Mouse (Mus musculus) telencephalon, adult 2 months (tissue): ENCODE measurements at regions not wholly inside any gene's neighbourhood (a gene's known extent, or its start where the extent isn't known, plus 50 kb on each side); places are given as distances from the start of the nearest gene placed in this dataset.

Experiments
- DNase-seq: peaks from one replicate; pipeline ENCODE4 v3.0.0-alpha.2; 2011; ENCODE audit warnings: low read depth, low spot score

DNA sequence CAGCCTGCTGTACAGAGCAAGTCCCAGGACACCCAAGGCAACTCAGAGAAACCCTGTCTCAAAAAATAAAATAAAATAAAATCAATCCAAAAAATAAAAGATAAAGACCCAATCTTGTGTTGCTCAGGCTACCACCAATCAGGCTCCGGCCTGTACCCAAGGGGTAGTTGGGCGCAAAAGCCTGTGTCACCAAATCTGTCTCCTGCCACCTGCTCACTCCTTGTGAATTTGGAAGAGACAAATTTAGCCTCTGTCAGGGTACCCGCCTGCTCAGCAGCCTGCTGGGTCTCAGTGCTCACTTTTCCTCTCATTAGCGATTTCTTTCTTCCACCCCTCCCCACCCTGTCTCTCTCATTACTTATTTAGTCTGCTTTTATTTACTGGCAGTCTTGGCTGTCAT lies 54.6 kb downstream of the Sox4 start:
- DNase-seq: no peak

- DNase-seq: no peak
These were observed 60.6 kb downstream of the Sox4 start for GRCm38 (mm10) chr13:28892896-28893295.

DNA sequence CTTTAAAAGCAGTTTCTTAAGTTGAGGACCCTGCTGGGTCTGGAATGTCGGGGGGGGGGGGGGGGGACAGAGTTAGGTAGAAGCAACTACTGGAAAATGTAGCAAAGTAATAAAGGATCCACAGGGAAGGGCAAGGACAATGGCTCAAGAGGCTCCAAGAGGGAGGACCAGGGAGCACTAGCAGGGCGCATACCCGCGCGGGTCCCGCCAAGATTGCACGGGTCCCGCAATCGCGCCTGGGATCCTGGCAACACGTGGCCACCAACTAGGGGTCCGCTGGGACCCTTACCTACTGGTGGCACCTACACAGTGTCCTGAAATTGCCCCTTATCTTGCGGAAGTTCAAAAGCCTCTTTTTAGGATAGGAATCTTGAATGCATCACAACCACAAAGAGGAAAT lies 66.4 kb downstream of the Sox4 start:
- no peak for DNase-seq

GRCm38 (mm10) chr13:28886691-28887090 lies 66.8 kb downstream of the Sox4 start:
- no peak for DNase-seq

DNA sequence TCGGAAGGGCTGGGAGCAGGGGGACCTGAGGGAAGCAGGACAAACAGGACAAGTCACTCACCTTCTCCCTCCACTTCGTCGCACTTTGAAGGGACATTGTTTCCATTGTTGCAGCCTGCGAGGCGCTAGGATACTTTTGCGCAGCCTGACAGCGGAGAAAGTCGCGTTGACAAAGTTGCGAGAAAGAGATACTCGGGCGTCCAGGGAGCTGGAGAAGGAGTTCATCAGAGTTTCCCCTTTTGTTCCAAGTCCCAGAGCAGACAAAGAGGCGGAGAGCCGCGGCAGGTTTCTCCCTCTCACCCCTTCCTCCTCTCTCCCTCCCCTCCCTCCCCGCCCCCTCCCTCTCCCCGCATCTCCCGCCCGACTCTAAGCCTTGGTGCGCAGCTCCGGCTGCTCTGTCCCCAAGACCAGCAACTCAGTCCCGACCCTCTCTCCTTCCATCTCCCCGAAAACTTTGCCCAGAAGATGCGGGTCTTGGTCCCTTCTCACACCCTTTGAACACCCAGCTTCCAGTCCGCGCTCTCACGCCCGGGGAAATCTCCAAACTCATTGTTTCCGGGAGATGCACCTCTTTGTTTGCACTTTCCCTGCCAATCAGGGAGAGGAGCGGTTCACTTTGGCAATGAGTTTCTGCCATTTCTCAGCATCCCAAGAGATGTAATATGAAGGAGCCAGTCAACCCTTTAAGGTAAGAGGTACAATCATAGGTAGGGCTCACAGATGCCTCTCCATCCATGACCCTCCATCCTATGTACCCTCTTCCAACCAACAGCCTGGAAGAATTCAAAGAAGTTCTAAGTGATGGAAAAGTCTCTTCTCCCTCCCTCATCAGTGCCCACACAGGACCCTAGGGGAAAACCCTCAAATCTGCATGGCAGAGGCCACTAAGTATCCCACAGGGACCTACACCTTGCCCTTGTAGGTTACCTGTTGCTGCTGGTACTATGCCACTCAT lies 68.2 kb downstream of the Sox4 start:
- DNase-seq: no peak

DNA sequence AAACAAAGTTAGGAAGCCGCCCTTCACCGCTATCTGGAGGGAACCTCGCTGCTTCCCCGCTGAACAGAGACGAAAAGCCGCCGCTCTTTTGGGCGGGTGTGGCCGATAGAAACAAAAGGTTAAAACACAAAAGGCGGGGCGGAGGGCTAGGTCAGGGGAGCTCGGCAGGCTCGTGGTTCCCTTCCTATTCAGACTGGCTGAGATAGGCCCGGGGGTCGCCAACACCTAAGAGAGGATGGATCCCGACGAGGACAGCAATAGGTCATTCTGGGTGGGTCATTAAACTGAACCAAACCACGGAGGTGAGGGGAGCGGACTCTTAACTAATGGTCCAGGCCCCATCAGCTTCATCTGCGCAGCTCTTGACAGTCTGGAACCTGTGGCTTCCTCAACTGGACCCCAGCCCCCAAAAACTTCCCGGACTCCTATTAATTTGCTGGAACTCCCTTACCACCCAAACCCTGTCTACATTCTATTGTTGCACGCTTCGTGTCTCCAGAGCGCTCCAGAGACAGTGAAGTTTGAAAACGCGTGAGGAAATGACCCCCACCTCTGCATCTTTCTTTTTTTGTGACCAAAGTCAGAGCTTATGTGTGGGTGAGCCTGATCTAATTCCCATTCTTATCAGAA lies 69.2 kb downstream of the Sox4 start:
- no peak for DNase-seq

DNA sequence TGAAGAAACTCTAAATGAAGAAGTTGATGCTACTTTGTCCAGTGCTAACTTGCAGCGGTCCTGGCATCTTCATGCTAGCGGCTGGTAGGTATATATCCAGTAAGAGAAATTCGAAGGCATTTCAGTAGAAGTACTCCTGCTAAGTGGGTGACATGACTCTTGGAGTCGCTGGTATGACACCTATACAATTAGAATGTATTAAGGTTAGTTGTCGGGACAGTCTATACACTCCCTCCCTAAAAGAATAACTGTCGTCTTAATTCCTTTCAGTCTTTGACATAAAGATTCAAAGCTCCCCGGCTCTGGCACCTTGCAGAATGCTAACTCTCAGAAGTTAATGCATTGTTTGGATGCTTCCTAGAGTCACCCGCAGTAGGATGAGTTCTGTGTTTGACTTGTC lies 70.1 kb downstream of the Sox4 start:
- no peak for DNase-seq

GRCm38 (mm10) chr13:28880888-28881287 lies 72.6 kb downstream of the Sox4 start:
- no peak for DNase-seq

DNA sequence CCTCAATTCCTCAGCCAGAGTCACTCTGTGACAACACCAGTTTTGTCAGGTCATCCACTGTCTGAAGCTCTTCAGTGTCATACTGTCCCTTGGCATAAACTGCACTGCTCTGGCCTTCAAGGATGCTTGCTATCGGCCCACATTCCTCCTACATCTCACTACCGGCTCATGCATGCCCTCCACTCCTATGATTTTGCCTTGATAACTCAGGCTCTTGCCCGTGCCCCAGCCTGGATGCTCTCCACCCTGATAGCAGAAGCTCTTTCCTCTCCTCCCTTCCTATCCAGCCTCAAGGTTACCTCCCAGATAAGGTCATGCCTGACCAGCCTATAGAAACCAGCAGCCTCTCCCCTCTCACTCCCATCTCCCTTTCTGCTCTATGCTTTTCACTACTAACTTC lies 74.8 kb downstream of the Sox4 start:
- no peak for DNase-seq

GRCm38 (mm10) chr13:28876771-28877170 lies 76.7 kb downstream of the Sox4 start:
- no peak for DNase-seq

GRCm38 (mm10) chr13:28870681-28871080 lies 82.8 kb downstream of the Sox4 start:
- no peak for DNase-seq

DNA sequence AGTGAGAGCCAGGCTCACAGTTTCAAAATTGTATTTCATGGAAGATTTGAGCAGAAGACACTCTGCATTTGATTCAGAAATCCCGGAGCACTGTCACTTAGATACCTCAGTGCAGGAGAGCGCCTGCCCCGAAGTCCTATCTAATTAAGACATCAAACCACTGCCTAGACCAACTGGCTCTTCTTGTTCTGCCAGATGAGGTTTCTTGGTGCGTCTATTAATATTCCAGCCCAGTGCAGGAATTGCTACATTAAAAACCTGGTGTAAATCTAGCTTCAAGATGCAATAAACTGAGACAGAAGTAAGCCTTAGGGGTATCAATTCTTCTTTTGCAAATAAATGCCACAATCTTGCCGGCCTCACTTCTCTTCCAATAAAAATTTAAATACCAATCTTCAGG lies 86.3 kb downstream of the Sox4 start:
- DNase-seq: no peak

GRCm38 (mm10) chr13:28866686-28867085 lies 86.8 kb downstream of the Sox4 start:
- DNase-seq: no peak

DNA sequence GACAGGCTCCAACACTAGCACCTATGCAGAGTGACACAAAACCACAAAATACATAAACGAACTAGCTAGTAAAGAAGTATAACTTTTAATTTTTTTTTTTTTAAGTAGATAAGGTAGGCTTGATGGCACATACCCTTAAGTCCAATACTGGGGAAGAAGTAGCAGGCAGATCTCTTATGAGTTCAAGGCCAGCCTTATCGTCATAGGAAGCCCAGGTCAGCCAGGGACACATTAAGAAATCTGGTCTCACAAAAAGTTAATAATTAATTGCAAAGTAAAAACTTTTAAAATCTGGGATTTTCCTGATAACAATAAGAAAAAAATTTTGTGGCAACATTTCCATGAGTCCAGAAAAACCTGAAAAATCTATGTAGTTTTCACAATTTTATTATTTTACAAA lies 92.9 kb downstream of the Sox4 start:
- DNase-seq: no peak

- DNase-seq: no peak
These were observed 93.6 kb downstream of the Sox4 start for GRCm38 (mm10) chr13:28859829-28860427.

DNA sequence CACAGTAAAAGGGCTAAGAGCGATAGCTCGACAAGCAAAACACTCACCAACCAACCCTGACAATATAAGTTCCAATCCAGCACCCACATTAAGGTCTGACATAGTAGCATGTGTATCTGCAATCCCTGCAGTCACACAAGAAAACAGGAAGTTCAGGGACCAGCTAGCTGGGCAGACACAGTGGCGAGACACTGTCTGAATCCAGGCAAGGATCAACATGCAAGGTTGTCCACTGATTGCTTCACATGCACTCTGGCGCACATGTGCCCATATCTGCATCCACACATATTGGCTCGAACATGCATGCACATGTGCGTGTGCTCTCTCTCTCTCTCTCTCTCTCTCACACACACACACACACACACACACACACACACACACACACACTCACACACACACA lies 95.5 kb downstream of the Sox4 start:
- DNase-seq: no peak

DNA sequence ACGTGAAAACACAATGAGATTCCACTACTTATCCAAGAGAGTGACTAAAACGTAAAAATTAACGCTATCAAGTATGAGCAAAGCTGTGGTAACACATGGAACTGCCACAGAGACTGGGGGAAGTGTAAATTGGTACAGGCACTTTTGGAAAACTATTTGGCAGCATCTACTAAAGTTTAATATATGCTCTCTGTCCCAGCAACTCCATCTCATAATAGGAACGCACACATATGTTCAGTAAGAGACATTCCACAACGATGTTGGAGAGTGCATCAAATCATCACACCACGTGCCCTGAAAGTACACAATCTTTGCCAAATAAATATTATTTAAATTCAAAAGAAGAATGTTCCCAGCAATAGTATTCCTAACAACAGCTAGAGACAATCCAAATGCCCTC lies 96.3 kb downstream of the Sox4 start:
- DNase-seq: no peak

- no peak for DNase-seq
These were observed 97.0 kb downstream of the Sox4 start for GRCm38 (mm10) chr13:28856472-28856871.

DNA sequence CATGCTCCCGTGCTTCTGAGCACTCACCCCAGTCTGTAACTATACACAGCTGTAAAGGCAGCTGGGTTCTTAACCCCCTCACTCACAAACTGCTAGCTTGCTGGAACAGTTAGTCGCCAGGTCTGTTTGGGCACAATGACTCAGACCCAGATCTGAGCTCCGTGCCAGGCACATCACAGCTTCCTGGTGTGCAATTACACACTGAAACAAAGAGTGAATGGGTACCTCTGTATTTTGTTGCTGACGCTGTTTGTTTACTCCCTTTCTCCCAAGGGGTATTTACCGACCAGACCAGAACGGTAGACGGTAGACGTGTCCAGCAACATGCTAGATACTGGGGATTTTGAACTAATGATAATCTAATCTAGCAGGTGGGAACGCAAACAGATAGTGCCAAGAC lies 99.3 kb downstream of the Sox4 start:
- DNase-seq: no peak

- no peak for DNase-seq
These were observed 105.2 kb downstream of the Sox4 start for GRCm38 (mm10) chr13:28848305-28848704.

GRCm38 (mm10) chr13:28847478-28847877 lies 106.0 kb downstream of the Sox4 start:
- DNase-seq: no peak

- DNase-seq: no peak
These were observed 109.0 kb downstream of the Sox4 start for GRCm38 (mm10) chr13:28844495-28844894.

DNA sequence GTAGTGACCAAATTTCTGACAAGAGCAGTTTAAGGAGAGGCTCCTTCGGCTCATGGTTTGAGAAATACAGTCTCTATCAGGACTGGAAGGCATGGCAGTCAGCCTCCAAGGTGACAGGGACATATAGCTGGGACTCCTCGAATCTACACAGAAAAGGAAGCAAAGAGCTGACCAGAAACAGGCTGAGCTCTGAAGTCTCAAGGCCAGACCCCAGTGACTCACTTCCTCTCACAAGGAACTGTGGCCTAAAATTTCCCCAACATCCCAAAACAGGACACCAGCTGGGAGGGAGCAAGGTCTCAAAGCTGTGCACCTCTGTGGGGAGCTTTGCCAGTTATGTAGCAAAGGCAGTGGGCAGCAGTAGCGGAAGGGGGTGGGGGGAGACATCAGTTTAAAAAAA lies 110.7 kb downstream of the Sox4 start:
- no peak for DNase-seq
